Mouse (Mus musculus) limb, embryonic 15.5 days (tissue): ENCODE results near the gene C1ql1. TPM values are rescaled to one million over a fixed set of nuclear protein-coding genes. Genes with fewer than 3 reads are reported as not detected.
"Not testable (repeated sequence)": the region's sequence is repeated elsewhere in the genome, so short reads cannot be mapped to it uniquely, and the experiment has no call there.

Experiments used
- ATAC-seq: fragments of 200-750 bp; cut with Nextera tagmentation; 2 replicates; pipeline ENCODE4 v1.8.0; 2017; ENCODE audit warnings: low read depth, moderate TSS enrichment; ENCODE audit not compliant: insufficient number of reproducible peaks, low FRiP score, low TSS enrichment
- H3K27ac ChIP-seq: fragments of 300-500 bp; sonication (generic); 2 replicates; pipeline ENCODE4 v1.5.1; 2015; ENCODE audit warnings: moderate library complexity, mild to moderate bottlenecking, inconsistent platforms
- H3K27me3 ChIP-seq: fragments of 300-500 bp; sonication (generic); 2 replicates; pipeline ENCODE4 v1.6.1; 2015; ENCODE audit warnings: inconsistent platforms
- H3K36me3 ChIP-seq: fragments of 300-500 bp; sonication (generic); 2 replicates; pipeline ENCODE4 v1.6.1; 2015; ENCODE audit warnings: inconsistent platforms
- H3K4me1 ChIP-seq: fragments of 300-500 bp; sonication (generic); 2 replicates; pipeline ENCODE4 v1.6.1; 2015; ENCODE audit warnings: inconsistent platforms
- H3K4me2 ChIP-seq: fragments of 300-500 bp; sonication (generic); 2 replicates; pipeline ENCODE4 v1.6.1; 2015; ENCODE audit warnings: mild to moderate bottlenecking, inconsistent platforms
- H3K4me3 ChIP-seq: fragments of 300-500 bp; sonication (generic); 2 replicates; pipeline ENCODE4 v1.5.1; 2015; ENCODE audit warnings: mild to moderate bottlenecking, inconsistent platforms
- H3K9ac ChIP-seq: fragments of 300-500 bp; sonication (generic); 2 replicates; pipeline ENCODE4 v1.6.1; 2015; ENCODE audit warnings: inconsistent platforms
- H3K9me3 ChIP-seq: fragments of 300-500 bp; sonication (generic); 2 replicates; pipeline ENCODE4 v1.6.1; 2016; ENCODE audit warnings: inconsistent platforms
- WGBS: fragments of 180-500 bp; shearing (Covaris S2); methylation state at CpG from one replicate; pipeline ENCODE4 v1.1.7; 2015; 5-methylcytosine and 5-hydroxymethylcytosine counted together
- polyA plus RNA-seq: library from polyadenylated mRNA; unstranded; fragments of >200 nt; fragmentation: Nextera tagmentation; extraction: Ambion mirVana; gene quantifications from 2 replicates; pipeline ENCODE4 v1.2.1, GENCODE M21; 2015

The C1ql1 gene
- polyA plus RNA-seq, 1 experiment from 2014 or later = 1.2 TPM

DNA sequence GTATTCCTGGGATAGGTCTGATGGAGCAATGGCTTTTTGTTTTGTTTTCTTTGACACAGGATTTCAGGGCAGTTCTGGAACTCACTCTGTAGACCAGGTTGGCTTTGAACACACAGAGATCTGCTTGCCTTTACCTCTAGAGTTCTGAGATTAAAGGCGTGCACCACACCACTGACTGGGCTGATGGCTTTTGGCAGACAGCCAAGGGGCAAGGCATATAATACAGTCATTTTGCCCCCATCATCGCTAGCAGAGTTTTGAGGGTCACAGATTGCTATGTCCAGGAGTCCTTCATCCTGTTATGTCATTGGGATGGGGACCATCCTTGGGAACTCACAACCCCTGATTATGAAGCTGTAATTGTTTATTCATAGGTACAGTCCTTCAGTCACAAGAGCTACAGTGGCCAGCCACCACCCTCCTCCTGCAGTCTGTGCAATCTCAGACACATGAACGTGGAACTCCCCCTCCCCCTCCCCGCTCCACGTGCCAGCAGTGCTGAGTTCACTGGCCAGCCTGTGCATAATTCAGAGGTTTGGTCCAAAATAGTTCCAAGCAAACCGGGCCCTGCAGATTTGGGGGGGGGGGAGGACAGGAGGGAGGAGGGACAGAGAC lies 31.7 kb upstream of the C1ql1 start:
- Histone ChIP-seq H3K27me3 (no peaks in the 10 kb centered on the region), H3K9ac (no peak overlapping the region), H3K36me3 (no peaks in the 10 kb centered on the region), H3K4me2 (no peak overlapping the region), H3K27ac (no peak overlapping the region), H3K4me3 (no peak overlapping the region), H3K9me3 (no peaks in the 10 kb centered on the region), H3K4me1 (no peaks in the 10 kb centered on the region)
- 37% methylated on average over 6 of the region's 6 CpGs for WGBS
- ATAC-seq = no peak

DNA sequence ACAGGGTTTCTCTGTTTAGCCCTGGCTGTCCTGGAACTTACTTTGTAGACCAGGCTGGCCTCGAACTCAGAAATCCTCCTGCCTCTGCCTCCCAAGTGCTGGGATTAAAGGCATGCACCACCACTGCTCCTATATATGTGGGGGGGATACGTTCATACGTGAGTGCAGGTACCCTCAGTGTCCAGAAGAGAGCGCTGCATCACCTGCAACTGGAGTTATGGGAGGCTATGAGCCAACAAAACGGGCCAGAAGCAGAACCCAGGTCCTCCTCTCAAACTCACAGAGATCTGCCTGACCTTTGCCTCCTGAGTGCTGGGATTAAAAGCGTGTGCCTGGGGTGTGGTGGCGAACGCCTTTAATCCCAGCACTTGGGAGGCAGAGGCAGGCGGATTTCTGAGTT lies 29.5 kb upstream of the C1ql1 start:
- not testable (repeated sequence) for H3K27me3 ChIP-seq, H3K9me3 ChIP-seq, H3K27ac ChIP-seq, H3K36me3 ChIP-seq, H3K9ac ChIP-seq, ATAC-seq, H3K4me2 ChIP-seq, H3K4me3 ChIP-seq
- H3K4me1 ChIP-seq = peaks cover 14% of the 10 kb centered on the region
- WGBS = 86% methylated on average over 9 of the region's 9 CpGs

DNA sequence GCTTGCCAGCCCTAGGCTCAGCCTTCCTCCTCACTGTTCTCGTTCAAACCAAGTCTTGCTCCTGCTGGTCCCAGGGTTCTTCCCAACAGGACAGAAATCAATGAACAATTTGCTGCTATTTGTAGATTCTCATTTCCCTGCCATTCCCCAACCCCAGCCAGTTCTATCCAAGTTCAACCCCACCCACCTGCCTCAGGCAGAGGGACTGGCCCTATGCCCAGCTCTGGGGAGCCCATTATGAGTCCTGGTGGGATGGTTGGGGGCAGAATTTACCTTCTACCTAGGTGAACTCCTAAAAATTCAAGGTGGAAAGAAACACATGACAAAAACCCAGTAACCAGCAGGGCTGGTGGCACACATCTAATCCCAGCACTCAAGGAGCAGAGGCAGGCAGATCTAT lies 25.8 kb upstream of the C1ql1 start:
- Histone ChIP-seq H3K9ac (no peak overlapping the region), H3K4me1 (peaks cover 14% of the 10 kb centered on the region), H3K36me3 (no peaks in the 10 kb centered on the region), H3K4me2 (no peak overlapping the region), H3K9me3 (no peaks in the 10 kb centered on the region), H3K27ac (no peak overlapping the region), H3K27me3 (peaks cover 7% of the 10 kb centered on the region; the same call in 1 of the 2 replicates), H3K4me3 (no peak overlapping the region)
- ATAC-seq = no peak
- 28% methylated on average over 1 of the region's 1 CpGs for WGBS

DNA sequence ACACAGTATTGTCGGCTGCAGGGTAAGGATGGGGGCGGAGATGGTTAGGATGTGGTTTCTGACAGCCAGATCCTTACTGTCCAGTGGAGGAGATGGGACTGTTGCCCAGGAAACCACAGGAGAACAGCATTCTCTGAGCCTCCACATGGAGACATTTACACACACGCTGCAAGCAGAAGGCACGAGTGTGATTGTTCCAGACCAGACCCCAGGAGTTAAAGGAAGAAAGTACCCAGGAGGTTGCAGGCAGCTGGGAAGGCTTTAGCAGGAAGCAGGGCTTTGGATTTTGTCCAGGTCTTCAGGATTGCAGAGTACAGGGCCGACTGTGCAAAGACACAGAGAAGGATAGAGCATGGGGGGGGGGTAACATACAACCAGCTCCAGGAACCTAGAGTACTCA lies 25.1 kb upstream of the C1ql1 start:
- no peak overlapping the region for H3K4me2 ChIP-seq
- H3K27ac ChIP-seq = no peak overlapping the region
- no peak overlapping the region for H3K4me3 ChIP-seq
- peaks cover 8% of the 10 kb centered on the region; the same call in 1 of the 2 replicates for H3K27me3 ChIP-seq
- no peaks in the 10 kb centered on the region for H3K9me3 ChIP-seq
- H3K9ac ChIP-seq = 0 out of 2 replicates have a peak overlapping the region, but pooled peaks have one; percentile 20
- WGBS = 32% methylated on average over 5 of the region's 5 CpGs
- no peak for ATAC-seq
- no peaks in the 10 kb centered on the region for H3K36me3 ChIP-seq
- peaks cover 14% of the 10 kb centered on the region for H3K4me1 ChIP-seq

DNA sequence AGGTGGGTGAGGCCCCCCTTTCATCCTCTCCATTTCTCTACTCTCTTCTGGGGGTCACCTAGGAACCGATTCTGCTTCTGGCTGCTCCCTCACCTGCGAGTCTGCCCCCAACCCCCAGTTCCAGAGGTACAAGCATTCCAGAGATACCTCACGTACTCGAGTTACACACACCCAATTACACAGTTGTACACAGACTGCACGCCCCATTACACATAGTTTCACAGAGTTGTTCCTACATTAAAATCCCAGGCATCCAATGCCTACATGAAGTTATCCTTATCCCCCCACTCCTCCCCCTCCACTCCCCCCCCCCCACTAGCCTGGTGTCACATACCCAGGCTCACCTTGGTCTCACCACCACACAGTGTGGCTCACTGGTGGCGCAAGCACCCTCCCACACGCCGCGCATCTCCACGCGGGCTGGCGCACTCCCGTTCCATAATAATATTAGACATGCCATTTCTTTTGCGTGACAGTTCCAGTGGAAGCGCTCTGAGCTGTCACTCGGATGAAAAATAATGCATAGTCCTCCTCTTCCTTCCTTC lies 18.1 kb upstream of the C1ql1 start:
- Histone ChIP-seq H3K9me3 (no peaks in the 10 kb centered on the region), H3K4me3 (no peak overlapping the region), H3K4me1 (peaks cover 17% of the 10 kb centered on the region), H3K27me3 (peaks cover 5% of the 10 kb centered on the region; the same call in 1 of the 2 replicates), H3K27ac (no peak overlapping the region), H3K9ac (no peak overlapping the region), H3K36me3 (no peaks in the 10 kb centered on the region), H3K4me2 (no peak overlapping the region)
- no peak for ATAC-seq
- 70% methylated on average over 16 of the region's 16 CpGs for WGBS

DNA sequence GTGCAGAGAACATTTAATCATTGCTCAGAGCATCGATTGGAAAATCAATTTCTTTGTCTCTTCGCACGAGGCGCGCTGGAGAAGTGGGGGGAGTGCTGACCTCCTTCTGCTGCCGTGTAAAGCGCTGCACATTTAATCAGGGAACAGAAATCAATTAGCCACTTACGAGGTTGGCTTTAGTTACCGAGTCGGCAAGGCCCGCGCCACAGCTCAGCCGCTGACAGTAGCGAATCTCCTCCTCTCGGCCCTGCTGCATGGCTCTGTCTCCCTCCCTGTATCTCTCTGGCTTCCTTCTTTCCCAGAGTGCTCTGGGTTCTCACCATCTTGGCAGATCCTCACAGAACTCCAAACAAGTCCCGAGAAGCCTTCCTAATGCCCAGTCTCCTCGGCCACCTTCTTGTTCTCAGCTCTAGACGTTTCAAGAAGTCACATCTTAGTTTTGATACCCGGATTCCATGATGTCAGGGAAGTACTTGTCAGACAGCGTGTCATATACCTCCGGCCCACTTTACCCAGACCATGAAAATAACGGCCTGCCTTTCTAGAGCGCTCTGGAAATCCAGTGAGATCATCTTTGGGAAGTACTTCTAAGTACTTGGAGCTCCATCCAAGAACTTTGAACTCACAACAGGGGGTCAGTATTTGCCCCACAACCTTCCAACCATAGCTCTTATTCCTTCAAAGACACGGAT lies 17.5 kb upstream of the C1ql1 start:
- Histone ChIP-seq H3K9me3 (no peaks in the 10 kb centered on the region), H3K9ac (no peak overlapping the region), H3K4me2 (peak overlapping the region; percentile 0), H3K27ac (no peak overlapping the region), H3K4me3 (0 out of 2 replicates have a peak overlapping the region, but pooled peaks have one; percentile 9), H3K4me1 (peaks cover 17% of the 10 kb centered on the region), H3K27me3 (peaks cover 5% of the 10 kb centered on the region; the same call in 1 of the 2 replicates), H3K36me3 (no peaks in the 10 kb centered on the region)
- WGBS = 19% methylated on average over 24 of the region's 24 CpGs
- ATAC-seq = no peak

DNA sequence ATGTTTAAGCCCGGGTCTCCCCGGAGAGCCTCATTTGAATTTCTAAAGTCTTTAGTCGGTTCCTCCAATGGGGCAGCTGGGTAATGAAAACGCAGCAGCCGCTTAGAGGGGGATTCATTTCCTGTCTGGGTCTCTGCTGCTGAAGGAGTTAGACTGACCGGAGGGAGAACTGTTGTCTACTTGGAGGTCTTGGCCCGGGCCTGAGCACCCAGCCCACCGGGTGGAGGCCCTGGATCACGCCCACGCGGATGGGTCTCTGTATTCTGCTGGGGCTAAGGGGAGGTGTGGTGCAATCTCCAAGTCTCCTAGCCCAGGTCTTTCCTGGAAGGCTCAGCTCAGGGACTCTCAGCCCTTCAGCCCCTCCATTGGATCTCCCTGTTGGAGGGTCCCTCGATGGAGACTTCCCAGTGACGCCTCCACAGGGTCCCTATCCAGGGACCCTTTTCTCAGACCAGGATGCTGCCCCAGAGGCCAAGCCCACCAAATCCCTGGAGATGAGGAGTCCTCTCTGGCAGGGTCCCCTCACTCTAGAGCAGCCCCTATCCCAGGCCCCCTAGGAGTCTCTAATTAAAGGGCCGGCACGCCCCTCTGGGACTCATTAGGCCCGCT lies 16.9 kb upstream of the C1ql1 start:
- 9% methylated on average over 16 of the region's 16 CpGs for WGBS

DNA sequence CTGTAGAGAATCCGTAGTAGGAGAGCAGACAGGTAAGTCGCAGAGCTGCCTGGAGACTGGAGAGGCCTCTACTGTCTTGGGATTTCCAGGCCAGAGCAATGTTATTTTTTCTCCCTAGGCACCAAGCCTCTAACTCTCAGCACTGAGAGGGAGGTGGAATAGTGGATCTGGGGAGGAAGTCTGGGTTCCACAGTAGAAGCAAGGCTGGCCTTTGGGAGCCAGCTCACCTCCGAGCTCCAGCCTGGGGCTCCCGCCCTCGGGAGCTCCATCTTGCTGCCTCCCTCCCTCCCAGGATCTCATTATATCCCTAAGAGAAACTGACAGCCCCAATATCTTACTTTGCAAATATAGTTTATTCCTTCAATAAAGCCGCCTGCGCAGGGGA lies 16.4 kb upstream of the C1ql1 start:
- ATAC-seq = no peak
- Histone ChIP-seq H3K27ac (no peak overlapping the region), H3K9me3 (no peaks in the 10 kb centered on the region), H3K4me3 (no peak overlapping the region), H3K36me3 (no peaks in the 10 kb centered on the region), H3K27me3 (peaks cover 5% of the 10 kb centered on the region; the same call in 1 of the 2 replicates), H3K4me1 (peaks cover 17% of the 10 kb centered on the region), H3K4me2 (peak overlapping the region; percentile 0), H3K9ac (no peak overlapping the region)
- 40% methylated on average over 7 of the region's 7 CpGs for WGBS

More for the DNA sequence above, 16.9 kb upstream of the C1ql1 start:
- Histone ChIP-seq H3K4me3 (0 out of 2 replicates have a peak overlapping the region, but pooled peaks have one; percentile 9), H3K27me3 (peaks cover 5% of the 10 kb centered on the region; the same call in 1 of the 2 replicates), H3K4me1 (peaks cover 17% of the 10 kb centered on the region), H3K9me3 (no peaks in the 10 kb centered on the region), H3K4me2 (peak overlapping the region; percentile 0), H3K36me3 (no peaks in the 10 kb centered on the region), H3K27ac (0 out of 2 replicates have a peak overlapping the region, but pooled peaks have one; percentile 1), H3K9ac (no peak overlapping the region)
- no peak for ATAC-seq

DNA sequence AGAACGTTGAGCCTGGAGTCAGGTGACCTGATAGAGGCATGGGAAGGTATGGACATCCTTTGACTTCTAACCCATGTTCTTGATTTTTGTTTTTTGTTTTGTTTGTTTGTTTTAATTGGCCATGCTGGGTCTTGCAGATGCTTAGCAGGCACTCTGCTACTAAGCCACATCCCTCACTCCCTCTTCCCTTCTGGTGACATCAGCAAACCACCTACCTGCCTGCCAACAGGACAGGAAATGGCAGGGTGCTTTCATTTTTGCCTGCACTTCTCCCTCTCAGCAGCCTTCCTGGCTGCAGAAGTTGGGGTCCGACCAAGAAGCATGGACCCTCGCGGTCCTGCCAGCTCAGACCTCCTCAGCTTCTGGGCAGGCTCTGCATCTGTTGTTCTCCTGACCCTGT lies 14.6 kb upstream of the C1ql1 start:
- WGBS = 91% methylated on average over 4 of the region's 4 CpGs
- H3K36me3 ChIP-seq = no peaks in the 10 kb centered on the region
- no peak for ATAC-seq
- no peaks in the 10 kb centered on the region for H3K9me3 ChIP-seq
- peaks cover 17% of the 10 kb centered on the region for H3K4me1 ChIP-seq
- no peaks in the 10 kb centered on the region for H3K27me3 ChIP-seq
- no peak overlapping the region for H3K4me2 ChIP-seq
- no peak overlapping the region for H3K27ac ChIP-seq
- H3K4me3 ChIP-seq = no peak overlapping the region
- H3K9ac ChIP-seq = no peak overlapping the region

DNA sequence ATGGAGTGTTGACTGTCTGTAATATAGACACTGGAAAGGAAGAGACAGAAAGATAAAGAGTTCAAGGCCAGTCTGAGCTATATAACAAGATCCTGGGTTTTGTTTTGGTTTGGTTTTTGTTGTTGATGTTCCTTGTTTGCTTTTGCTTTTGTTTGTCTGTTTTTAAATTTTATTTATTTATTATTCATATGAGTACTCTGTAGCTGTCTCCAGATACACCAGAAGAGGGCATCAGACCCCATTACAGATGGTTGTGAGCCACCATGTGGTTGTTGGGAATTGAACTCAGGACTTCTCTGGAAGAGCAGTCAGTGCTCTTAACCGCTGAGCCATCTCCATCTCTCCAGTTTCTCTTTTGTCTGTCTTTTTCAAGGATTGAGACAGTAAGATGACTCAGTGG lies 12.4 kb upstream of the C1ql1 start:
- H3K9ac ChIP-seq = no peak overlapping the region
- H3K4me3 ChIP-seq = no peak overlapping the region
- peaks cover 4% of the 10 kb centered on the region for H3K27me3 ChIP-seq
- no peaks in the 10 kb centered on the region for H3K36me3 ChIP-seq
- WGBS = 83% methylated on average over 1 of the region's 1 CpGs
- peaks cover 15% of the 10 kb centered on the region for H3K4me1 ChIP-seq
- no peak overlapping the region for H3K4me2 ChIP-seq
- ATAC-seq = no peak
- no peak overlapping the region for H3K27ac ChIP-seq
- H3K9me3 ChIP-seq = no peaks in the 10 kb centered on the region

DNA sequence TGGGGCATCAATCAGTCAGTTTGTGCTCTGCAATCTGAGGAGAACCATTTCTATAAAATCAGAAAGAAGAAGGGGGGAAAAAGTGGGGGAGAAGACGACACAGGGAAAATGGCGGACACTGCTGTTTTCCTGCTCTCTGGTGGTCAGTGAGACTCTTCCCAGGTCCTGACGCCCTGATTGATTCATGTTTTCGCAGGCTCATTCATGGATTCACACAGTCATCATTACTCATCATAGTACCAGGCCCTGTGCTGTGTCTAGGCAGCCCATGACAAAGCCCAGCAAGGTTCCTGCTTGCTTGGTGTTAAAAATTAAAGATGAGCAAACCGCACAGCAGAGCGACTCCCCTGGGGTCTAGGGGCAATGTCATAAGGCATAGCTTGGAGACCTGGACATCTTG lies 11.9 kb upstream of the C1ql1 start:
- Histone ChIP-seq H3K4me2 (no peak overlapping the region), H3K9me3 (no peaks in the 10 kb centered on the region), H3K27ac (no peak overlapping the region), H3K4me3 (no peak overlapping the region), H3K4me1 (peaks cover 11% of the 10 kb centered on the region), H3K27me3 (peaks cover 5% of the 10 kb centered on the region), H3K9ac (no peak overlapping the region), H3K36me3 (no peaks in the 10 kb centered on the region)
- 86% methylated on average over 6 of the region's 6 CpGs for WGBS
- no peak for ATAC-seq

DNA sequence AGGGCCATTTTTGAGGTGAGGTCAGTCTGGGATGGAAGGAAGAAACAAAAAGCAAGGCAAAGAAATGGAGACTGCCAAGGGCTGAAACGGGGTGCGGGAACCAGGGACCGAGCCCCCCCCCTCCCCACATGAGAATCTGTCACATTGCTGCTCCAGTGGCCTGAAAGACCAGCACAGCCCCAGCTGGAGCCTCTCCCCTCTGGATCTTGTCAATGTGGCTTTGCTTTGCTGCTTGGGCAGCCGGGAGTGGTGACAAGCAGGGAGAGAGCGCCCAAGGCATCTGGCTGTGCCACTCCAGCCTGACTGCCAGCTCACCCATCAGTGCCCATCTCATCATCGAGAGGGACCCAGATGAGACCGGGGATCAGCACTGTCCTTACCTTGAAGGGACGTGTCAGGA lies 11.2 kb upstream of the C1ql1 start:
- no peak overlapping the region for H3K4me2 ChIP-seq
- WGBS = 81% methylated on average over 8 of the region's 8 CpGs

More for the DNA sequence above, 11.2 kb upstream of the C1ql1 start:
- Histone ChIP-seq H3K4me3 (no peak overlapping the region), H3K4me1 (peaks cover 4% of the 10 kb centered on the region; the same call in 1 of the 2 replicates), H3K36me3 (no peaks in the 10 kb centered on the region), H3K9me3 (no peaks in the 10 kb centered on the region), H3K27ac (no peak overlapping the region), H3K27me3 (peaks cover 12% of the 10 kb centered on the region), H3K9ac (no peak overlapping the region)
- no peak for ATAC-seq
